ENCODE assay signal across 8 mouse cellular contexts in the genomic region with DNA sequence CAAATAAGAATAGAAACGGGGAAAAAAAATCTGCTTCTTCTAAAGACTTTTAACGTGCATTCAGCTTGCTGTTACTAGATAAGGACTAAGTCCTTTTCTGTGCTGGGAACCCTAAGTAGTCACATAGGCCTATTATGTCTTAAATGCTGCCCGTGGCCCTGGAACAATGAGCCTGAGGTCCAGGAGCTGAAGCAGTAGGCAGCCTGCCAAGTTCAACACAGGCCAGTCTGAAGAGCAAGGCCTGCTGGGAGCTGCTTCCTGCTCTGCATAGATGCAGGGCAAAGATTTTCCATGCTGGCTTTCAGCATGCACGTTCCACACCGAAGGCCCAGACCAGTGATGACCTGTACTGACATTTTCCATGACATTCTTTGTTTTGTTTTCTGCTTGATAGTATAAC.
DNase-seq lines count a peak whose midpoint lies in the region; ATAC-seq and TF ChIP-seq lines count a peak whose summit lies in the region.

No protein-coding gene starts in this region.

- H3ac ChIP-seq in myocyte (ENCODE audit: control insufficient read depth, insufficient read length), result no peak overlapping the region

- H3K79me2 ChIP-seq in myocyte (ENCODE audit: control insufficient read depth, insufficient read depth), result no peaks in the 10 kb centered on the region

- H3K27me3 ChIP-seq in forebrain, embryonic 12.5 days, result no peaks in the 10 kb centered on the region
- H3K27me3 ChIP-seq in heart, embryonic 13.5 days (replicated peaks), result no peaks in the 10 kb centered on the region
- no peaks in the 10 kb centered on the region for H3K27me3 ChIP-seq in kidney, embryonic 15.5 days
- H3K27me3 ChIP-seq in limb, embryonic 14.5 days (ENCODE audit: control insufficient read depth, insufficient read depth, low read length), result no peaks in the 10 kb centered on the region
- no peaks in the 10 kb centered on the region for H3K27me3 ChIP-seq in myocyte (ENCODE audit: control insufficient read depth, insufficient read depth, insufficient read length)

- DNase-seq in spleen, adult 18-20 months, result peak; percentile 4 to 16
- DNase-seq in spleen, adult 12 weeks (ENCODE audit: low spot score), result no peak
- peak; percentile 65 for DNase-seq in limb, embryonic 14.5 days (ENCODE audit: low spot score)
- peak; percentile 82 for DNase-seq in urinary bladder, postnatal 14 days (ENCODE audit: low spot score)

- no peak overlapping the region for H3K4me2 ChIP-seq in forebrain, embryonic 12.5 days
- no peak overlapping the region for H3K4me2 ChIP-seq in heart, embryonic 13.5 days
- no peak overlapping the region for H3K4me2 ChIP-seq in kidney, embryonic 15.5 days
- no peak overlapping the region for H3K4me2 ChIP-seq in limb, embryonic 14.5 days (replicated peaks; ENCODE audit: low read depth, low read length, severe bottlenecking)
- H3K4me2 ChIP-seq in myocyte (ENCODE audit: low read depth), result peak overlapping the region; percentile 44

- H3K36me3 ChIP-seq in forebrain, embryonic 12.5 days (replicated peaks), result no peaks in the 10 kb centered on the region
- H3K36me3 ChIP-seq in heart, embryonic 13.5 days, result no peaks in the 10 kb centered on the region
- no peaks in the 10 kb centered on the region for H3K36me3 ChIP-seq in kidney, embryonic 15.5 days
- H3K36me3 ChIP-seq in limb, embryonic 14.5 days (ENCODE audit: control insufficient read depth, insufficient read depth, low read length), result no peaks in the 10 kb centered on the region
- no peaks in the 10 kb centered on the region for H3K36me3 ChIP-seq in myocyte (ENCODE audit: control insufficient read depth, insufficient read depth)

- no peak overlapping the region for H3K4me3 ChIP-seq in forebrain, embryonic 12.5 days (replicated peaks)
- H3K4me3 ChIP-seq in heart, embryonic 13.5 days, result no peak overlapping the region
- H3K4me3 ChIP-seq in kidney, embryonic 15.5 days (replicated peaks), result no peak overlapping the region
- H3K4me3 ChIP-seq in limb, embryonic 14.5 days (replicated peaks; ENCODE audit: low read length), result no peak overlapping the region
- H3K4me3 ChIP-seq in myocyte, result no peak overlapping the region

- TF ChIP-seq POLR2A in limb, embryonic 14.5 days (IDR thresholded peaks at IDR 0.05; ENCODE audit: borderline replicate concordance, extremely low read depth, insufficient read depth, insufficient read length), result no peak
- no peak for TF ChIP-seq POLR2A in myocyte (IDR thresholded peaks at IDR 0.05; ENCODE audit: insufficient read length, low read depth)

- 18% methylated on average over 5 of the region's 5 CpGs for WGBS in forebrain, embryonic 12.5 days
- WGBS in heart, embryonic 13.5 days, result 10% methylated on average over 5 of the region's 5 CpGs
- 29% methylated on average over 5 of the region's 5 CpGs for WGBS in kidney, embryonic 15.5 days
- WGBS in limb, embryonic 14.5 days, result 31% methylated on average over 5 of the region's 5 CpGs

- peaks cover 26% of the 10 kb centered on the region for H3K4me1 ChIP-seq in forebrain, embryonic 12.5 days
- H3K4me1 ChIP-seq in heart, embryonic 13.5 days, result peaks cover 29% of the 10 kb centered on the region
- peaks cover 17% of the 10 kb centered on the region for H3K4me1 ChIP-seq in kidney, embryonic 15.5 days
- H3K4me1 ChIP-seq in limb, embryonic 14.5 days (ENCODE audit: control insufficient read depth, insufficient read depth, low read length), result peaks cover 17% of the 10 kb centered on the region

- H3K9ac ChIP-seq in forebrain, embryonic 12.5 days, result no peak overlapping the region
- 0 out of 2 replicates have a peak overlapping the region, but pooled peaks have one; percentile 44 for H3K9ac ChIP-seq in heart, embryonic 13.5 days
- no peak overlapping the region for H3K9ac ChIP-seq in kidney, embryonic 15.5 days
- H3K9ac ChIP-seq in limb, embryonic 14.5 days (ENCODE audit: low read depth, low read length, severe bottlenecking), result 0 out of 2 replicates have a peak overlapping the region, but pooled peaks have one; percentile 8

- ATAC-seq in forebrain, embryonic 12.5 days (ENCODE audit: low FRiP score), result peak; percentile 74
- peak; percentile 83 for ATAC-seq in heart, embryonic 13.5 days (ENCODE audit: extremely low read depth, insufficient number of reproducible peaks, low FRiP score, low TSS enrichment)
- ATAC-seq in kidney, embryonic 15.5 days (replicated peaks; ENCODE audit: low FRiP score), result peak; percentile 91
- ATAC-seq in limb, embryonic 14.5 days (ENCODE audit: low FRiP score, low read depth), result peak; percentile 71

- peak overlapping the region; percentile 42; the same call in 1 of the 2 replicates for H3K27ac ChIP-seq in forebrain, embryonic 12.5 days
- H3K27ac ChIP-seq in heart, embryonic 13.5 days (replicated peaks), result peak overlapping the region; percentile 87
- H3K27ac ChIP-seq in kidney, embryonic 15.5 days, result peak overlapping the region; percentile 79
- H3K27ac ChIP-seq in limb, embryonic 14.5 days (replicated peaks; ENCODE audit: low read depth, low read length), result peak overlapping the region; percentile 54; the same call in 1 of the 2 replicates

- no peaks in the 10 kb centered on the region for H3K9me3 ChIP-seq in forebrain, embryonic 12.5 days
- H3K9me3 ChIP-seq in heart, embryonic 13.5 days, result no peaks in the 10 kb centered on the region
- no peaks in the 10 kb centered on the region for H3K9me3 ChIP-seq in kidney, embryonic 15.5 days (replicated peaks)
- no peaks in the 10 kb centered on the region for H3K9me3 ChIP-seq in limb, embryonic 14.5 days (ENCODE audit: control insufficient read depth, low read length)

TF ChIP-seq in myocyte, 11 proteins besides CTCF, POLR2A, EP300 and RAD21:
- no peak for TF ChIP-seq CEBPB (IDR thresholded peaks at IDR 0.05; ENCODE audit: insufficient read depth, poor library complexity, severe bottlenecking)
- no peak for TF ChIP-seq POLR2AphosphoS2 (IDR thresholded peaks at IDR 0.05; ENCODE audit: insufficient read length, low read depth)
- no peak for TF ChIP-seq MAX (IDR thresholded peaks at IDR 0.05; ENCODE audit: low read depth)
- no peak for TF ChIP-seq REST (IDR thresholded peaks at IDR 0.05; ENCODE audit: insufficient read depth, insufficient read length)
- no peak for TF ChIP-seq USF1 (IDR thresholded peaks at IDR 0.05; ENCODE audit: low read depth)
- no peak for TF ChIP-seq SRF (IDR thresholded peaks at IDR 0.05; ENCODE audit: control insufficient read depth, insufficient read length, low read depth)
- no peak for TF ChIP-seq TCF3 (IDR thresholded peaks at IDR 0.05; ENCODE audit: insufficient read length, low read depth)
- no peak for TF ChIP-seq MYOD1 (IDR thresholded peaks at IDR 0.05; ENCODE audit: control insufficient read depth in 1 of 3, insufficient read length in 2 of 3, low read depth in 2 of 3)
- TF ChIP-seq MYOG (IDR thresholded peaks at IDR 0.05; ENCODE audit: control insufficient read depth in 1 of 3, insufficient read depth in 1 of 3, insufficient read length in 2 of 3, low read depth in 2 of 3), result no peak
- no peak for TF ChIP-seq TCF12 (IDR thresholded peaks at IDR 0.05; ENCODE audit: insufficient read depth, poor library complexity, severe bottlenecking)
- no peak for TF ChIP-seq E2F4 (IDR thresholded peaks at IDR 0.05; ENCODE audit: insufficient read depth)

Comparison
In these comparisons a context has a peak if more than half of its experiments do, and no peak if none do; other contexts are left out.
1. H3K9ac ChIP-seq: peak in heart, embryonic 13.5 days (single experiment) and limb, embryonic 14.5 days (single experiment); none in forebrain, embryonic 12.5 days (single experiment) and kidney, embryonic 15.5 days (single experiment).
2. Peak in every context shown above with its lines, with median percentiles within 50 percentile points of each other: ATAC-seq and H3K27ac ChIP-seq.